Mouse (Mus musculus) CD4-positive, CD25-positive, alpha-beta regulatory T cell, adult 2 months (primary cell): ENCODE measurements at regions not wholly inside any gene's neighbourhood (a gene's known extent, or its start where the extent isn't known, plus 50 kb on each side); places are given as distances from the start of the nearest gene placed in this dataset.

Experiments used
- DNase-seq: peaks from one replicate; pipeline ENCODE4 v3.0.0-alpha.2; 2012; ENCODE audit warnings: low read depth, low spot score

DNA sequence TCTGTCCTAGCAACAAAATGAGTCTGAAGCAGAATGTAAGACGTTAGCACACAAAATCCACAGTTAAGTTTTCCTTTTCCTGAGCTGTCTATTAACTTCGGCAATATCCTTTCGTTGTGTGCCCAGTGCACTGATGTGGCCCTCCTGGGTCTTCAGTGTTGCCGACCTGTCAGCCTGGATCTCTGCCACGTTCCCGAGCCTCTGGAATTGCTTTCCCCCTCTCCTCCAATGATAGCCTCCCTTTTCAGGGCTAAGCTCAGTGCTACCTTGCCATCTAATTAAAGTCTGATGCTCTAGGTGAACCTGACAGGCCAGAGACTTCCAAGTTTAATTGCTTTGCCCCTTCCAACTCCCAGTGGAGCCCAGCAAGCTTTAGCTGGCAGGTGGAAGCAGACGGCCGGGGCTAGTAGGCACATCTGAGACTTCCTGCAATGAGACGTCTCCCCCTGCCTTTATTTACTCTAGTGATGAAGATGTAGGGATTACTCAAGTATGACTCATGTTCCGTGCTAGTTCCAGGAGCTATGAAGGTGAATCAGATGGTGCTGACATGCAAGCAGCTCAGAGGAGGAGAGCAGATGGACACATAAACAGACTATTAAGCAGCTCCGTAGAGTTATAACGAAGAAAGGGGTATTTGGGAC, 894.3 kb upstream of the Car8 start:
- DNase-seq = no peak

DNA sequence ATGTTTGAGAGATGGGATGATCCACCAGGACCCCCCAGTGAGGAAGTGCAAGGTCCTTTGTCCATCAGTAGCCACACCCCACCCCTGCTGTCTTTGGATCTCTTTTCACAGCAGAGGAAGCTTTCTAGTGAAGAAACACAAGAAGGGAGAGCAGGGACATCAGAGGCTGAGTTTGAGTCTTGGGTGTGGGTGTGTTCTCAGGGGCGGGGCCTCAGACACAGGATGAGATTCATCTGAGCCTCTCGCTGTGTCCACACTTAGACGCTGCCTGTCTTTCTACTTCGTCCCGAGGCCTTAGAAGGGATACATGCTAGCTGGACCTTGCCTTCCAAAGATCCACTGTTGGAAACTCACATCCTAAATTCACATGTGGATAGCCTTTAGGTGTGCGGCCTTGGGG, 893.5 kb upstream of the Car8 start:
- no peak for DNase-seq

DNA sequence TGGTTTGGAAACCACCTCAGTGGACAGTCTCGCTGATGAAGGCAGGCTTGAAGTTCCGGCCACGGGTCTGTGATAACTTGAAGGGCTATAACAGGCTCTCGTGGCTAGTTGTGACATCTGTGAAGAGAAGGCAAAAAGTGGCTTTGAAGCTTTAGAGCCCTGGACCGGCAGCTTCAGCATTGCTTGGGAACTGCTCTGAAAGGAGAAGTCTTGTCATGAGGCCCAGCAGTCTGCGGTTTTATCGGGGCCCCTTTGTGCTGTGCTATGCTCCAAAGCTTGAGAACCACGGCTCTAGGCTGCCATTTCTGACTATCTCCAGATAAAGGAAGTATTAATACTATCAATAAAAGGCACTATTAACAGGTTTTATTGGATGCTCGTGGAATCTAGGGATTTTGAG, 892.8 kb upstream of the Car8 start:
- no peak for DNase-seq

DNA sequence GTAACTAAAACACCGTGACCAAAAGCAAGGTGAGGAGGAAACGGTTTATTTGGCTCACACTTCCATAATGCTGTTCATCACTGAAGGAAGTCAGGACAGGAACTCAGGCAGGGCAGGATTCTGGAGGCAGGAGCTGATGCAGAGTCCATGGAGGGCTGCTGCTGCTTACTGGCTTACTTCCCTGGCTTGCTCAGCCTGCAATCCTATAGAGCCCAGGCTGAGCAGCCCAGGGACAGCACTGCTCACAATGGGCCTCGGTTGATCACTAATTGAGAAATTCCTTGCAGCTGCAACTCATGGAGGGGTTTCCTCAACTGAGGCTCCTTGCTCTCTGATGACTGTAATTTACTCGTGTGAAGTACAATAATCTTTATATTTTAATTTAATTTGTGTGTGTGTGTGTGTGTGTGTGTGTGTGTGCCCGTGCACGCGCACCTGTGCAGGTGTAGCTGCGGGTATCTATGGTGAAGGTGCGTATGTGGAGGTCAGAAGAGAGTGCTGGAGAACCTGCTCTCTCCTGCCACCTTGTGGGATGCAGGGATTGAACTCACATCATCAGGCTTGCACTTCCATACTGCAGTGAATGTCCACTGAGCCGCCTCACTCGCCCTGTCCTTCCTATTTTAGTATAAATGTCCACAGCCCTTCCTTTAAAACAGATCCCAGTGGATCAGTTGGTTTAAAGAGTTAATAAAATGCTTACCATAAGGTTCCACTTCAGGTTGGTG, 886.6 kb upstream of the Car8 start:
- DNase-seq = peak; percentile 41

DNA sequence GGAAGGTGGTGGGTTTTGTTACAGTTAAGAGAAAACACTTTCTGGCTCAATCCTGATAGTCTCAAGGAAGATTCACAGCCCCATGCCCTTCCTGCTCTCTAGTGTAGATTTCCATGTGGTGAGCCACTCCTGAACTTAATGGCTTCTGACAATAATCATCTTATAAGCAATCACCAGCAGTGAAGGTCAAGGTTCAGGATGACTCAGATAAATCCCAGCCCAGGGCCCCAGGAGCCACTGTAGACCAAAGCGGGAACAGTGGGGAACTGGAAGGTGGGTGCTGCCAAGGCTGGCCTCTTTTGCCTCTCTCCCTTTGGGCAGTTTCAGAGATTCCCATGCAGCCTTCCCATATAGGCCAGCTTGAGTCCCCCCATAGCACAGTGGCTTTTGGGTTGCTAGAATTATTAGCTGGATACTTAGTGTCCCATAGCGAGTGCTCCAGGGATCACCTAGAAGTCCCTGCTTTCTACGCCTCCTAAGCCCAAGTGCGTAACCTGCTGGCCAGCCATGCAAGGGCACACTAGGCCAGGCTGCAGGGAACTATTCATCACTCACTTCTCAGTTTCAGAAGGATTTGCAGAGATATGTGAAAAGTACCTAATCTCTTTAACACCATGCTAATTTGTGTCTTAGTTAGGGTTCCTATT, 885.9 kb upstream of the Car8 start:
- DNase-seq = no peak

DNA sequence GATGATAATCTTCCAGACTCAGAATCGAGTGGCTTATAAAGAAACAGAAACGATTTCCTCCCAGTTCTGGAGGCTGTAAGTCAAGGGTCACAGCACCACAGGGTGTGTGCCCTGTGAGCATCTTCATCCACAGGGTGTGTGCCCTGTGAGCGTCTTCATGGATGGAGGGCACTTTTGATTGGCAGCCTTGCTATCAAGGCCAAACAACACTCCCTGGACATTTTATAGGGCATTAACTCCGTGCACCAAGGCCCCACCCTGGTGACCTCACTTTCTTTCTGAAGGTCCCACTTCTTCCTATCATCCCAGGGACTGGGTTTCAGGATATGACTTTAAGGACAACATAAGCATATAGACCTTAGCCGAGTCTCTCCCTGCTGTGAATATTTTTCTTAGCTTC, 885.3 kb upstream of the Car8 start:
- no peak for DNase-seq

DNA sequence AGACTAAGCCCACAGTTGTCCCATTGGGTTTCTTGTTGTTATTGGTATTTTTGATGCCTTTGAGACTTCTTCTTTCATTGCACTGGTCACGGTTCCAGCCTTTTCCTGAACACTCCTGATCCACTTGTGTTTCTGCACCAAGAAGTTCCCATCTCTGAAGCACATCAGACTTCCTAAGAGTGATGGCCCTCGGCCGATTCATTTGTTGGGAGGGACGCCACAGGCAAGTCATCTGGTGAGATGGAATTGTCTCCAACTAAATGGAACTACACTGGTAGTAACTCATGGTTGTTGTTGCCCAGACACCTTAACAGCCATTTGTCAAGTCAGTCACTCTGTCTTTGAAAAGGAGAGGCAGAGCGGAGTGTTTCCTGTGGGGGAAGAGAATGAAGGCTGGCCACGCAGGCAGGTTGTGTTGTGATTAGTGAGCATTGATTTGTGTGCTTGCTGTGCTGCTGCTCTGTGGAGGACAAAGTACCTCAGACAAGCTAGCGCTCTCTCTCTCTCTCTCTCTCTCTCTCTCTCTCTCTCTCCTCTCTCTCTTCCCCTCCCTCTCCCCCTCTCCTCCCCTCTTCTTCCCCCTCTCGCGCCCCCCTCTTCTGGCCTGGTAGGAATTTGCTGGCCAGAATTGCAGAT, 884.7 kb upstream of the Car8 start:
- DNase-seq = no peak

DNA sequence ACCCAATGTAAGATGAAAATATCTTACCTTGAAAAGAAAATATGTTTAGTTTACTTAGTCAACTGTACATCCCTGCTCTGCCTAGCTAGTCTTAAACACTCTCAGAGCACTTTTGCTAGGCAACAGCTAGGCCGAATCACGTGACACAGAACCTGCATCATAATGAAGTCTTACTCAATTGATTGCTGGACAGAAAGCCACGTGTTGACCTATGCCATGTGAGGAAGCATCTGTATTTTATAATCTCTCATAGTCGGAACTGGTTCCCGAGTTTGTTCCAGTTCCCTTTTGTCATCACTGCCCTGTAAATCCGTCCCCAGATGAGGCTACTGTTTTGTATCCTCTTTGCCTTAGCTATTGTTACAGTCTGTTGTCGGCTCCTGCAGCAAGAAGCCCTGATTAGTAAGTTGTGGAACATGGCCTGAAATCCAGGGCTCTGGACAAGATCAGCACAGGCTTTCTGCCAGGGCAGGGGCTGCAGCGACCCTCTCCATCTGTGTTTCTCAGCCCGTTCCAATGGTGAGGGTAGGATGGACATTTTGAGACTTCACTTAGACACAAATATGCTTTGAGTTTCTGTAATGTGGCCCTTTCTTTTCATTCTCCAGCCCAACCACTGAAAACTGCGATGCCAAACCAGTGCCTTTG, 883.9 kb upstream of the Car8 start:
- no peak for DNase-seq

DNA sequence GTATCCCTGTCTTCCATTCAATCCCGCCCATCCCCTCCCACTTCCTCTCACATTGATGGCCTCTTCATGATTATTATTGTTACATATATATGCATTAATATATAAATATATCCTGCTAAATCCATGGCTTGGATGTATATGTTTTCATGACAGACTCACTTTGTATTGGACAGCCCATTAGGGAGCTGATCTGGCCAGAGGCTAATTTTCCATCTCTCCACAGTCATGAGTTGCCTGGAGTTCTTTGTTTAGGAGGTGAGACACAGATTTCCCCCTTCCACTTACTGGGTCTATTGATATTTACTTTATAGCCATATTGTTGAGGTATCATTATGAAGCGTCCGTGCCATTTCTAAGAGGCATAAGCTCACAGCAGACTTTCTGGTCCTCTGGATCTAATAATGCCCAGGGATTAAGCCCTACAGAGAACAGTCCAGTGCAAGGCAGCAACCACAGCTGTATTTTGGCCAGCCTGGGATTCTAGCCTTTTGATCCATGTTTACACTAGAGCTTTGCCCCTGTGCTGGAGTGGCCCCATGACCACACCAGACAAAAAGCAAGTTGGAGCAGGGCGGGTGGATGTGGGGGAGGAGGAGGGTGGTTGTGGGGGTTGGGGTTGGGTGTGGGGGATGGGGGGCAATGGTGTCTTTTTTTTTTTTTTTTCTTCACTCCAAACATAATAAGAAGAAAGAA, 878.3 kb upstream of the Car8 start:
- DNase-seq = no peak

DNA sequence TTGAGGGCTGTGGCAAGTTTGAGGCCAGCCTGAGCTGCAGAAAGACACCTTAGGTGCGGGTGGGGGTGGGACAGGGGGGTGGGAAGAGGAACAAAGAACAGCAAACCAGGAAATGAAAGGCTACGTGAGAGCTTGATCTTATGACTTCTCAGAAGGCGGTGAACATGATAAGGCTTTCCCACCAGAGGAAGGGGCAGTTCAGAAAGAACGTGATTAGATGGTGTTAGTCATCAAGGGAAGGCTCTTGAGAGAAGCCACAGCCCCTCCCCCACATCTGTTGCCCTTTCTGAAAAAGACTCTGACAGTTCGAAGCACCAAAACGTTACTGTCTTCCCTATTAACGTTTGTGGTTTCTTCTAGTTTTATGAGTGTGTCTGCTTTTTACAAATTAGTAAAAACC, 877.0 kb upstream of the Car8 start:
- DNase-seq = peak; percentile 57

DNA sequence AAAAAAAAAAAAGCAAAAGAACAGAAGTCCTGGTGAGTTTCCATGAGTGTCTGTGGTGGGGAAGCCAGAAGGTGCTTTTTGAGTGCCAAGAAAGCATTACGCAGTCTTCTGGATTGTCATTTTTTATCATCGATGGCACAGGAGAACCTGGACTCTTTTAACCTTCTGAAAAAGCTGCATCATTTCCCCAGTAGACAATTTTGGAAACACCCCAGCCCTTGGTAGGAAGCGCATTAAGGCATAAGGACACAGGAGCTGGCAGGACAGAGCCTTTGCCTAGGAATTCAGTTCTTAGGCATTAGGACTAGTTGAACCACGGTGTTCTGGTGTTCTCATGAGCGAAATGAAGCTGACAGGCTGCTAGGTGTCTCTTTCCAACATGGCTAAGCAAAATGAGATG, 875.1 kb upstream of the Car8 start:
- DNase-seq = no peak

DNA sequence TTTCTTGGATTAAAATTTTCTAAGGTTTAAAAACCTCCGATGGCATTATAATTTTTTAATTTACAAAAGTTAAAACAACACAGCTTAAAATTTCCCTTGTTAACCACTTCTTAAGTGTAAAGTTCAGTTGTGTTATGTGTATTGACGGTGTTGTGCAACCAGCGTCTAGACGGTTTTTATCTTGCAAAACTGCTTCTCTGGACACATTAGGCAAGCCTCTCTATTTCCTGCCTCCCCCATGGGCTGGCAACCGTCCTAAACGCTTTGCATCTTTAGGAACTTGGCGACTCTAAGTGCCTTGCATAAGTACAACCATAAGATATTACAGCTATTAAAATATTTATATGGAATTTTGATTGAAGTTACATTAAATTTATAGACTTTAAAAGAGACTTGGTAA, 871.5 kb upstream of the Car8 start:
- DNase-seq = no peak

DNA sequence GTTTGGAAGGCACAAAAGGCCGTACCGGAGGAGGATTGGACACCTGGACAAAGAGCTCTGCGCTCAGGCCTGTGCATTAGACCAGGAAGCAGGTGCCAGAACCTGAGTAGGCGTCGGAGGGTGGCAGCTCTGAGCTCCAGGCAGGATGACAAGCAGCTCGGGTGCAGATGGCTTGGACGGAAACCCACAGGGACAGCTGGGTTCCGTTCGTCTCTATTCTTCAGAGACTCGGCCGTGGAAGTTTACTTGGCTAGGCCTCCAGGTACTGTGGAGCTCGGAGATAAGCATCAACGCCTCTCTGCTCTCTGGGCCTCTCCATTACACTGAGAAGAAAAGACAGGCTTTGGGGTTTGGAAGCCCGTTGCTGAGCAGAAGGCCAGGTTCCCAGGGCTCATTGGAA, 868.5 kb upstream of the Car8 start:
- DNase-seq = peak; percentile 22

DNA sequence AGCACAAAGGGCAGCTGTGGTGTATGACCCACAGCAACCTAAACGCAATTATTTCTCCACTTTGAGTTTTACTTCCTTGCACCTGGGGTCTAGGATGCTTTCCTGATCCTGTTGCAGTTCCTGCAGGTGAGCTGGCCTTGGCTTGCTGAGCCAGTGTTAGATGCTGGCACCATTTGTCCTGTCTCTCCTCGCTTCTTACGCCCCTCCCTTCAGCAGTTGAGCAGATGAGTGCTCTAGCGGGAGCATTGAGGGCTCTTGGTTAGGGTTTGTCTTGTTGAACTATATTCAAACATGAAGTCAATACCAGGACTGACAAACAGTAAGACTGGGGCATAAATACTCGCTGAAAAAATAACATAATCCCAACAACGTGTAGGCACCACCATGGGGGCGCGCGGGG, 867.9 kb upstream of the Car8 start:
- DNase-seq = no peak

DNA sequence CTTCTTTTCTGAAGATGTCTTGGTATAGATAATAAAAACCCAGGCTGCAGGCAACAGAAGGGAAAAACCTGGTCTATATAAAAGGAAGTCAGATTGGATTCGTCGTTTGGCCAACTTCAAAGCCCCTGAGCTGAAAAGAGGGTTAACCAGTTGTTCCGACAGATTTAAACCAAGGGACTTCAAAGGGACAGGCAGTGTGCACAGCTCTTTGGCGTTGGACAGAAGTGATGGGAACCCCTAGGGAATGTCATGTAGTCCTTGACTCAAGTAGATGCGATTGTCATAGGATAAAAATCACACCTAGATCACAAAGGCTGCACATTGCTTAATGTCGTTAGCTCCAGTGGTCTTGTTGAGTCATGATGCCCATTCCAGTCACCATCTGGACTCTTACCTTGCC, 865.8 kb upstream of the Car8 start:
- no peak for DNase-seq

DNA sequence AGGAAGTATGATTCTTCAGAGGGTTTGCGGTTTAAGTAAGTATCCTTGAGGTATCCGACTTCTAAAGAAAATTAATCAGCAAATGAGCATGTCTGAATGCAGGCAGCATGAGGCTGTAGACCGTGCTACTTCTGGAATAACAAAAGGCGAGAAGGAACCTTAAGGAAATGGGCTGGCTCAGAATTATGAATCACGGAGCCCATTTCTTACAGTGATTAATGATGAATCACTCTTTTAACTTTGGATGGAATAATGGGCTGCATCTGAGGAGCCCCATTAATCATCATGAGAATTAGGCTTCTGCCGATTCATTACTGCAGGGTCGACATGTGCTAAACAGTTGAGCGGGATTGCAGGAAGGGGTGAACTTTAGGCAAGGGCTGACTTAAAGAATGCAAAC, 865.1 kb upstream of the Car8 start:
- DNase-seq = no peak

DNA sequence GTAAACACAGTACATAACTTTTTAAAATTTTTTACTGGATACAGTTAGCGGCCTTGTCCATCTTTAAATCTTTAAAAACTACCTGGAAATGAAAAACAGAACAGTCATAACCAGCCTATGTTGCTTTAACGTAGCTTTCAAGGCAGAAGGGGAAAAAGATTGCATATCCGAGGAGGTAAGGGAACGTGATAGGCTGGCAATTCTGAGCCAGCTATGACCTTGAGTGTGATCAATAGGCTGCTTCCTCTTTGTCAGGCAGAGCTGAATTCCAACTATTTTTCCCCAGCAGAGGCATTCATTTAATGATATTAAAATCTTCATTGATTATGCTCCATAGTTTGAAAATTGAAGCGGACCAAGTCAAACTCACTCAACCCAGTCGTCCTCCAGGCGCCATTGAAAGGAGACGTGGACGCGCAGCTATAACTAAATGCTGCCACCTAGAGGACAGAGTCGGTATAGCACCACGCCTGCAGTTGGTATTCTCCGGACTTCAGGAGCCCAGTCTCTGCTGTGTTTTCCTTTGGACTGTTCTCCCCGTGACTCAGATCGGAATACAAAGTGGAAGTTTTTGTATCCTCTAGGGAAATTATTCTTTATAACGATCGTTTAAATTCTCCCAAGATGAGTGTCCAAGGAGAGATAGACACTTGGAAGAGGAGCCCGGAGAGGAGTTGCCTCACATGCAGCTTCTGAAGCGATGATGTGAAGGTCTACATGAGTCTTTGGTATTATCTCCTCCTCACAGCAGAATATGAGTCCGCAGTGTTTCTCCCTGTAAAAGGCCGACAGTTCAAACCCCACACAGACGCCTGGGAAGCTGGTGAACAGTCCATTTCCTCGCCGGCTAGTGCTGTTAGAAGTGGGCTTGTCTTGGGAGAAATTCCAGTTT, 858.2 kb upstream of the Car8 start:
- peak; percentile 88 for DNase-seq

DNA sequence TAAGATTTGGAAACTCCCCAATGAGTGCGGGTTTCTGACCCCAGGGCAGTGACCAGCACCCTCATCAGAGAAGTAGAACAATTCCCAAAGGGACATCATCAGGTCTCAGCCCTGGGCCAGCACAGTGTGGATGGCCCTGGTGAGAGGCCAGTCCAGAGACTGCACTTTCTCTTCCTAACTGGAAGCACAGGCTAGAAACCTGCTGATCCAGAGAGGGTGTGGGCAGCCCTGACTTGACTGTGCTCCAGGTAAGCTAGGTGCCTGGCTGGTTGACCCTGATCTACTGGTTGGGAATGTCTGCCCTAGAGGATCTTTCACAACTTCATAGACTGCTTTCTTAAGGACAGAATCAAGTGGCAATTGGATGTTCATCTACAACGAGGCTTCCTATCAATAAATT, 857.4 kb upstream of the Car8 start:
- no peak for DNase-seq

DNA sequence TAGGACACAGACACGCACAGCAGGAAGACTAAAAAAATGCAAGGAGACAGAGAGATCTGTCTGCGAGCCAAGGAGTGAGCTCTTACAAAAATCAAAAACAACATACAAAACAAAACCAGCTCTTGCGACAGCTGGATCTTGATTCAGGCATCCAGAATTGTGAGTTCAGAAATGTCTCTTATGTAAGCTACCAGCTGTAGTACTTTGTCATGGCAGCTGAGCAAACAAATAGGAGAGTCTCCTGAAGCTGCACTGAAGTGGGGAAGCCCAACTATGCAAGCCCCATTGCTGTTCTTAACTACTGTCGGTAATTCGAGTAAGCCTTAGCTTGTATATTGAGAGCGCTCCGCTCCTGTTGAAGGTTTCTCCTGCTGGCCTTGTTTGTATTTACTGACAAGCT, 856.8 kb upstream of the Car8 start:
- DNase-seq = no peak

DNA sequence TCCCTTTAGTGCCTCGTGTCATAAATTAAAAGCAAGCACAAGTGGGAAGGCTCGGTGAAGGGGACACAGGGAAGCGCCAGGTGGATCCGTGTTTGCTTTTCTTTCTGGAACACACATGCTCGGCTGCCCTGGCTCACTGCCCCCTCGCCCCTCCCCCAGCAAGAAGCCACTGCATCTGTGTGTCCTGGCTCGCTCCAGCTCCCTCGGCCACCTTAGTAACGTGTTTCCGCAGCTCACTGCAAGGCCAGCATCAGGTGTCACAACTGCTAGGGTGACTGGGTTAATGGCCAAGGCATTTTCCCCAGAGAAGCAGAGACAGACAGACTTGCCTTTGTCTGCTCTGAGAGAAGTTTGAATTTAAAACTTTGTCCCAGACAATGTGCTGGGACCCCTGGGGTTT, 855.7 kb upstream of the Car8 start:
- no peak for DNase-seq

DNA sequence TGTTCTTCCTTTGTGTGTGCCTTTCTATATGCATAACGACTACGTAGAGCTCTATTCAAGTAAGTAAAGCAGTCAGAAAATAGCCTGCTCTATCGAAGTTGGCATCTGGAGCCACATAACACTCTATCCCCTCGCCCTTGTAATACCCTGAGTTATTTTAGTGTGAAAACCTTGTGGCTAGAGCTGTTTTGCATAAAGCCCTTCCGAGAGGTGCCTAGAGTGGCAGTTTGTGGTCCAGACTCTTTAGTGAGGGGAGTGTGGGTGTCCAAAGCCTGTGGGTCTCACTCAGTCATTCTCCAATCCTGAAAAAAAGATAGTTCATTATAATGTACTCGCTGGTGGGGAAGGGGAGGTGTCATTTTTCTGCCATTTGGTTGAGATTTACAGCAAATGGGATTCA, 855.2 kb upstream of the Car8 start:
- no peak for DNase-seq
